Mouse (Mus musculus) macrophage (primary cell): ENCODE measurements around the gene Hint3. TPM values are rescaled to one million over a fixed set of nuclear protein-coding genes. Genes with fewer than 3 reads are reported as not detected.
"Not testable (repeated sequence)": the region's sequence is repeated elsewhere in the genome, so short reads cannot be mapped to it uniquely, and the experiment has no call there.

Experiments
- H3K27ac ChIP-seq: fragments of 350-480 bp; formaldehyde crosslinking; 2 replicates; pipeline ENCODE4 v1.9.0; 2021
- H3K36me3 ChIP-seq: fragments of 350-480 bp; formaldehyde crosslinking; 2 replicates; pipeline ENCODE4 v1.9.0; 2021; ENCODE audit errors: inconsistent target
- H3K4me3 ChIP-seq: fragments of 350-480 bp; formaldehyde crosslinking; 2 replicates; pipeline ENCODE4 v1.9.0; 2021; ENCODE audit errors: inconsistent target
- H3K79me2 ChIP-seq: fragments of 350-480 bp; formaldehyde crosslinking; 2 replicates; pipeline ENCODE4 v1.9.0; 2021; ENCODE audit errors: inconsistent target
- WGBS: methylation state at CpG from one replicate; pipeline ENCODE4 v1.1.7; 2026; ENCODE audit warnings: inconsistent platforms; ENCODE audit not compliant: missing documents; 5-methylcytosine and 5-hydroxymethylcytosine counted together
- polyA plus RNA-seq: library from polyadenylated mRNA; stranded (reverse); fragments of 250-400 nt; gene quantifications from 3 replicates; pipeline ENCODE4 v1.2.4, GENCODE M21; 2018; ENCODE audit warnings: inconsistent platforms
- total RNA-seq, 78 experiments: library from RNA; depleted of rRNA; stranded (reverse); fragments of 250-400 nt; gene quantifications; 1 replicate in 9 of 78; 2 replicates in 24 of 78; 3 replicates in 43 of 78; 4 replicates in 2 of 78; pipeline ENCODE4 v1.2.4; 2018; ENCODE audit warnings: inconsistent platforms in 56 of 78

Gene Hint3
- 10 to 100 TPM in 25 of 26 experiments, 1 to 10 TPM in 1; 8.3 to 40.2 (median 19.0) TPM for total RNA-seq (2018; cell fraction: chromatin; rRNA removed)
- 10 to 100 TPM; 10.0 to 21.8 (median 14.8) TPM for total RNA-seq (2018; cell fraction: cytosol; rRNA removed)
- total RNA-seq (2018; cell fraction: nucleus; rRNA removed): 10 to 100 TPM; 10.3 to 43.2 (median 15.4) TPM
- polyA plus RNA-seq: 5.1 to 20.7 TPM (median 16.6 TPM) in 3 replicates

GRCm38 (mm10) chr10:30629513-30629912 is at the start of gene Hint3:
TSS of gene Hint3 (minus strand) at chr10:30629632.
- Histone ChIP-seq H3K36me3 (no peaks in the 10 kb centered on the region), H3K79me2 (no peaks in the 10 kb centered on the region), H3K27ac (no peak within 1 kb of the TSS), H3K4me3 (no peak within 1 kb of the TSS)
- 92% methylated on average over 3 of the region's 3 CpGs for WGBS

GRCm38 (mm10) chr10:30678051-30678450 is 48.6 kb upstream of the Hint3 start:
- H3K36me3 ChIP-seq: no peaks in the 10 kb centered on the region
- no peak overlapping the region for H3K27ac ChIP-seq
- H3K4me3 ChIP-seq: no peak overlapping the region
- 66% methylated on average over 2 of the region's 2 CpGs for WGBS
- H3K79me2 ChIP-seq: no peaks in the 10 kb centered on the region

- no peaks in the 10 kb centered on the region for H3K79me2 ChIP-seq
- H3K4me3 ChIP-seq: no peak overlapping the region
- no peak overlapping the region for H3K27ac ChIP-seq
- WGBS: 9% methylated on average over 3 of the region's 3 CpGs
- H3K36me3 ChIP-seq: no peaks in the 10 kb centered on the region
These were observed 45.4 kb upstream of the Hint3 start for GRCm38 (mm10) chr10:30674825-30675224.

GRCm38 (mm10) chr10:30666580-30666979 is 37.1 kb upstream of the Hint3 start:
- WGBS: 100% methylated on average over 2 of the region's 2 CpGs
- no peak overlapping the region for H3K4me3 ChIP-seq
- no peaks in the 10 kb centered on the region for H3K36me3 ChIP-seq
- no peaks in the 10 kb centered on the region for H3K79me2 ChIP-seq
- H3K27ac ChIP-seq: no peak overlapping the region

GRCm38 (mm10) chr10:30660564-30661328 is 31.3 kb upstream of the Hint3 start:
- Histone ChIP-seq H3K36me3 (peaks cover 5% of the 10 kb centered on the region; the same call in 1 of the 2 replicates), H3K27ac (no peak overlapping the region), H3K4me3 (no peak overlapping the region), H3K79me2 (no peaks in the 10 kb centered on the region)
- 41% methylated on average over 4 of the region's 6 CpGs for WGBS

GRCm38 (mm10) chr10:30655655-30656054 is 26.2 kb upstream of the Hint3 start:
- Histone ChIP-seq H3K79me2 (peaks cover 10% of the 10 kb centered on the region; the same call in 1 of the 2 replicates), H3K4me3 (peak overlapping the region; percentile 36), H3K27ac (peak overlapping the region; percentile 24; the same call in 1 of the 2 replicates), H3K36me3 (peaks cover 27% of the 10 kb centered on the region)
- 7% methylated on average over 5 of the region's 5 CpGs for WGBS

- no peak overlapping the region for H3K4me3 ChIP-seq
- H3K27ac ChIP-seq: no peak overlapping the region
- WGBS: 83% methylated on average over 2 of the region's 2 CpGs
- H3K36me3 ChIP-seq: peaks cover 62% of the 10 kb centered on the region
- H3K79me2 ChIP-seq: no peaks in the 10 kb centered on the region
These were observed 18.2 kb upstream of the Hint3 start for GRCm38 (mm10) chr10:30647681-30648080.

GRCm38 (mm10) chr10:30638216-30638615 is 8.8 kb upstream of the Hint3 start:
- Histone ChIP-seq H3K4me3 (no peak overlapping the region), H3K79me2 (no peaks in the 10 kb centered on the region)
- 94% methylated on average over 3 of the region's 3 CpGs for WGBS

GRCm38 (mm10) chr10:30636474-30637154 is 7.2 kb upstream of the Hint3 start:
- whole genome bisulfite sequencing: 100% methylated on average over 1 of the region's 1 CpGs
- not testable (repeated sequence) for H3K4me3 ChIP-seq

More at GRCm38 (mm10) chr10:30638216-30638615, 8.8 kb upstream of the Hint3 start:
- no peak overlapping the region for H3K27ac ChIP-seq
- H3K36me3 ChIP-seq: no peaks in the 10 kb centered on the region

GRCm38 (mm10) chr10:30632718-30633117 is 3.3 kb upstream of the Hint3 start:
- Histone ChIP-seq H3K4me3 (no peak overlapping the region), H3K36me3 (no peaks in the 10 kb centered on the region), H3K79me2 (no peaks in the 10 kb centered on the region), H3K27ac (no peak overlapping the region)
- WGBS: 90% methylated on average over 1 of the region's 1 CpGs

More at GRCm38 (mm10) chr10:30636474-30637154, 7.2 kb upstream of the Hint3 start:
- H3K27ac ChIP-seq, H3K79me2 ChIP-seq, H3K36me3 ChIP-seq: not testable (repeated sequence)

- H3K79me2 ChIP-seq: no peaks in the 10 kb centered on the region
- H3K36me3 ChIP-seq: no peaks in the 10 kb centered on the region
- no peak overlapping the region for H3K27ac ChIP-seq
These were observed 545 bp upstream of the Hint3 start for GRCm38 (mm10) chr10:30629977-30630376.

GRCm38 (mm10) chr10:30628444-30628843 is 988 bp downstream of the Hint3 start:
- H3K36me3 ChIP-seq, H3K27ac ChIP-seq, H3K4me3 ChIP-seq, H3K79me2 ChIP-seq: not testable (repeated sequence)
- 89% methylated on average over 11 of the region's 11 CpGs for WGBS

More at GRCm38 (mm10) chr10:30629977-30630376, 545 bp upstream of the Hint3 start:
- H3K4me3 ChIP-seq: no peak overlapping the region

GRCm38 (mm10) chr10:30627548-30627947 is 1.9 kb downstream of the Hint3 start:
- WGBS: 0% methylated on average over 1 of the region's 1 CpGs
- Histone ChIP-seq H3K79me2 (no peaks in the 10 kb centered on the region), H3K4me3 (no peak overlapping the region), H3K36me3 (no peaks in the 10 kb centered on the region), H3K27ac (no peak overlapping the region)

GRCm38 (mm10) chr10:30624161-30625019 is 5.0 kb downstream of the Hint3 start:
- no peak overlapping the region for H3K4me3 ChIP-seq
- H3K27ac ChIP-seq: no peak overlapping the region
- no peaks in the 10 kb centered on the region for H3K79me2 ChIP-seq
- H3K36me3 ChIP-seq: no peaks in the 10 kb centered on the region
- 94% methylated on average over 5 of the region's 5 CpGs for WGBS
